Mouse (Mus musculus) lung, adult 2 months (tissue): ENCODE measurements around the gene Hook2.

Experiments
- CTCF ChIP-seq: fragments of 200-500 bp; IDR thresholded peaks from 2 replicates; pipeline ENCODE4 v1.5.1; 2011; ENCODE audit warnings: mild to moderate bottlenecking, low read length, control low read depth; ENCODE audit not compliant: insufficient read depth
- POLR2A ChIP-seq: fragments of 200-500 bp; IDR thresholded peaks from 2 replicates; pipeline ENCODE4 v1.6.1; 2011; ENCODE audit warnings: low read depth, mild to moderate bottlenecking, control low read depth, low read length, borderline replicate concordance; ENCODE audit errors: extremely low read depth

DNA sequence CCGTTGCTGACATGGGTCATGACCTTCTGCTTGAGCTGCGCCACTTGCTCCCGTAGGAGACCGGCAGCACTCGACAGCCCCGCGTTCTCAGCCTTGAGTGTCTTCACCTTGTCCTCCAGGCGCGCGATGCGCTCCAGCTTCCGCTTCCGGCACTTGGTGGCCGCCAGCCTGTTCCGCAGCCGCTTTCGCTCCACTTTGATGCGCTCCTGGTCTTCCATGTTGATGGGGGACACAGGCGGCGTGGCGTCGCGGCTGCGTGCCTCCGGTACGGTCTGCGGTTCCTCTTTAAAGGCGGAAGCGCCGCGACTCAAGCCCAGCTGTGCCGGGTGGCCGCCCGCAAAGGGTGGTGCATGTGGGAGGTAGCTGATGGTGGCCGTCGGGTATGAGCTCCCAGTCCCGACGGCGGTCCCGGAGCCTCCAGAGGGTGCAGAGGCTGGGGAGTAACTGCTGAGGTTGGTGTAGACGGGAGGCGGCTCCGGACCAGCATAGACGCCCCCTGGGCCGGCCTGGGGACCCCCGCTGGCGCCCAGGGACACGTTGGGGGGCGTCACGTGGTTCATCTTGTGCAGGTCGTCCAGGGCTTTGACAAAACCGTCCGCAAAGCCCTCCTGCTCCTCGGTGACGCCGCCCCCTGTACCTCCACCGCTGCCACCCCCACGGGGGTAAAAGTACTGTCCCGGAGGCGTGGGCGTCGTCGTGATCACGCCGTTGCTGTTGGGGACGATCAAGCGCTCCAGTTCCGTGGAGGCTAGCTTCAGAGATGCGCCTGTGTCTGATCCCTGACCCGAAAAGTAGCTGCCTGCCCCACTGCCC, 12.8 kb upstream of the Hook2 start:
- TF ChIP-seq POLR2A: peak; percentile 65; the same call in 1 of the 2 replicates
- no peak for TF ChIP-seq CTCF
